Mouse (Mus musculus) liver, adult 2 months (tissue): ENCODE data around the gene Aoah.

Experiments
- CTCF ChIP-seq: fragments of 200-500 bp; IDR thresholded peaks from 2 replicates; pipeline ENCODE4 v1.5.1; 2011; ENCODE audit warnings: low read depth, low read length, control low read depth
- POLR2A ChIP-seq: fragments of 200-500 bp; IDR thresholded peaks from 2 replicates; pipeline ENCODE4 v1.6.1; 2011; ENCODE audit warnings: low read length, control low read depth; ENCODE audit not compliant: insufficient read depth; ENCODE audit errors: extremely low read depth

DNA sequence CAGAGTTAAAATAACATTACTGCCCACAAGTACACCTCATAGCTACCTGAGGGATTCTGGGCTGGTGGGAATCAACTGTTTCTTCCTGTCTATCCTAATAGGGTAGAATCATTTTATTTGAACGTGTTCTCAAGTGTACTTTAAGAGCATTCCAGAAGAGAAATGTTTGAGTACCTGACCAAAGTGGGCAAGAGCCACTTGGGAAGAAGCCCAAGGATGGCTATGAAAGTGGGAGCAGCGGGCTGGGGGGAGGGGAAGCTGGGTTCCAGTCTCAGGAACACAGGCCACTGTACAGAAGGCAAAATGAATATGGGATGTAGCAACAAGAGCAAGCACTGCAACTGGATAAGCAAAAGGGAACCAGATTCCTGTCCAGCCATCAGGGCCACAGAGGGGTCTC lies 111.3 kb downstream of the Aoah start:
- TF ChIP-seq POLR2A (no peak), CTCF (no peak)
